Mouse (Mus musculus): Measurements from ENCODE around the gene Olfr1441.

The Olfr1441 gene

GRCm38 (mm10) chr19:12417361-12417760 is at the start of gene Olfr1441:
Gene Olfr1441, plus strand, starts transcription at chr19:12417433.
- no peak for DNase-seq (ENCODE audit: low spot score)

GRCm38 (mm10) chr19:12373004-12373403 is 44.2 kb upstream of the Olfr1441 start:
- no peak for DNase-seq (ENCODE audit: low spot score)

GRCm38 (mm10) chr19:12374465-12375025 is 42.7 kb upstream of the Olfr1441 start:
- DNase-seq (ENCODE audit: low spot score): peak; percentile 22

- no peak for DNase-seq (ENCODE audit: low spot score)
Measured at GRCm38 (mm10) chr19:12386979-12387378, 30.3 kb upstream of the Olfr1441 start, which contains the start of gene Olfr1440. Gene Olfr1440, plus strand, starts transcription at chr19:12387279.

GRCm38 (mm10) chr19:12413737-12414136 is 3.5 kb upstream of the Olfr1441 start:
- no peak for DNase-seq (ENCODE audit: low spot score)

- DNase-seq (ENCODE audit: low spot score): no peak
Measured at GRCm38 (mm10) chr19:12418312-12418711, 1.1 kb downstream of the Olfr1441 start.

GRCm38 (mm10) chr19:12420555-12420954 is 3.3 kb downstream of the Olfr1441 start:
- DNase-seq (ENCODE audit: low spot score): no peak

GRCm38 (mm10) chr19:12421680-12422079 is 4.4 kb downstream of the Olfr1441 start:
- DNase-seq (ENCODE audit: low spot score): no peak

GRCm38 (mm10) chr19:12427101-12427500 is 9.9 kb downstream of the Olfr1441 start:
- no peak for DNase-seq (ENCODE audit: low spot score)

GRCm38 (mm10) chr19:12427605-12428004 is 10.4 kb downstream of the Olfr1441 start, which contains the start of gene Pfpl:
Gene Pfpl, plus strand, starts transcription at chr19:12427905.
- no peak for DNase-seq (ENCODE audit: low spot score)

GRCm38 (mm10) chr19:12433033-12433432 is 15.8 kb downstream of the Olfr1441 start:
- no peak for DNase-seq (ENCODE audit: low spot score)

GRCm38 (mm10) chr19:12435011-12435416 is 17.8 kb downstream of the Olfr1441 start:
- no peak for DNase-seq (ENCODE audit: low spot score)

- DNase-seq (ENCODE audit: low spot score): no peak
Measured at GRCm38 (mm10) chr19:12435750-12436524, 18.7 kb downstream of the Olfr1441 start.

- no peak for DNase-seq (ENCODE audit: low spot score)
Measured at GRCm38 (mm10) chr19:12439581-12439980, 22.3 kb downstream of the Olfr1441 start.

GRCm38 (mm10) chr19:12440103-12440725 is 23.0 kb downstream of the Olfr1441 start:
- DNase-seq (ENCODE audit: low spot score): no peak

GRCm38 (mm10) chr19:12442560-12442959 is 25.3 kb downstream of the Olfr1441 start:
- no peak for DNase-seq (ENCODE audit: low spot score)

- DNase-seq (ENCODE audit: low spot score): no peak
Measured at GRCm38 (mm10) chr19:12445014-12445413, 27.8 kb downstream of the Olfr1441 start.

GRCm38 (mm10) chr19:12457401-12458066 is 40.3 kb downstream of the Olfr1441 start:
- DNase-seq (ENCODE audit: low spot score): no peak

- DNase-seq (ENCODE audit: low spot score): no peak
Measured at GRCm38 (mm10) chr19:12459516-12459915, 42.3 kb downstream of the Olfr1441 start.

GRCm38 (mm10) chr19:12460282-12461249 is 43.3 kb downstream of the Olfr1441 start, which contains the start of gene Mpeg1:
Gene Mpeg1, plus strand, starts transcription at chr19:12460779.
- DNase-seq (ENCODE audit: low spot score): no peak
